Mouse (Mus musculus) liver, adult 2 months (tissue): ENCODE data around the gene Tmem143.

Experiments used
- CTCF ChIP-seq: fragments of 200-500 bp; IDR thresholded peaks from 2 replicates; pipeline ENCODE4 v1.5.1; 2011; ENCODE audit warnings: low read depth, low read length, control low read depth
- POLR2A ChIP-seq: fragments of 200-500 bp; IDR thresholded peaks from 2 replicates; pipeline ENCODE4 v1.6.1; 2011; ENCODE audit warnings: low read length, control low read depth; ENCODE audit not compliant: insufficient read depth; ENCODE audit errors: extremely low read depth

- TF ChIP-seq POLR2A (no peak), CTCF (no peak)
These were observed 27.0 kb upstream of the Tmem143 start for GRCm38 (mm10) chr7:45869787-45870186.
